Mouse (Mus musculus) adrenal gland, postnatal 25 days (tissue): ENCODE data around the gene Sik1. TPM values are rescaled to one million over a fixed set of nuclear protein-coding genes. Genes with fewer than 3 reads are reported as not detected.

Source experiments
- DNase-seq: peaks from one replicate; pipeline ENCODE4 v3.0.0; 2021; ENCODE audit warnings: mixed read lengths
- total RNA-seq: library from RNA; stranded (reverse); gene quantifications from 2 replicates; pipeline ENCODE4 v1.2.3, GENCODE M21; 2021

The Sik1 gene
- total RNA-seq, 1 experiment from 2014 or later: 16.0 TPM

- no peak for DNase-seq
These were observed 49.1 kb downstream of the Sik1 start for GRCm38 (mm10) chr17:31806496-31806895.

- no peak for DNase-seq
These were observed 49.6 kb downstream of the Sik1 start for GRCm38 (mm10) chr17:31806025-31806424.

- no peak for DNase-seq
These were observed 50.0 kb downstream of the Sik1 start for GRCm38 (mm10) chr17:31805585-31805984.

- DNase-seq: no peak
These were observed 53.2 kb downstream of the Sik1 start for GRCm38 (mm10) chr17:31802272-31803017.

- no peak for DNase-seq
These were observed 54.7 kb downstream of the Sik1 start for GRCm38 (mm10) chr17:31800852-31801363.

GRCm38 (mm10) chr17:31795893-31796292 is 59.7 kb downstream of the Sik1 start:
- no peak for DNase-seq

Other genes starting within 250 kb of the Sik1 start
- gene Cbs, start 218.6 kb downstream of the Sik1 start, total RNA-seq: 6.2 and 8.5 TPM in 2 replicates
- 147 and 148 TPM in 2 replicates for gene U2af1, start 196.9 kb downstream of the Sik1 start, total RNA-seq
- gene Cryaa, start 178.0 kb downstream of the Sik1 start, total RNA-seq: not detected in 2 replicates
- 27.5 and 29.5 TPM in 2 replicates for gene Rrp1b, start 180.3 kb upstream of the Sik1 start, total RNA-seq
- gene Hsf2bp, start 180.5 kb upstream of the Sik1 start, total RNA-seq: 0.76 and 1.2 TPM in 2 replicates